Mouse (Mus musculus) MEL (cell line): ENCODE measurements around the gene Rufy3. TPM values are rescaled to one million over a fixed set of nuclear protein-coding genes. Genes with fewer than 3 reads are reported as not detected.

Experiments
- DNase-seq: peaks from one replicate; pipeline ENCODE4 v3.0.0; 2011; ENCODE audit warnings: low read depth, low spot score
- H3K27ac ChIP-seq: 2 replicates; pipeline ENCODE4 v1.5.1; 2012; ENCODE audit warnings: low read depth, mild to moderate bottlenecking, control low read depth, low read length, moderate library complexity; ENCODE audit not compliant: control insufficient read depth
- H3K27me3 ChIP-seq, 2 experiments: fragments of 150-350 bp in 1 of 2; sonication (generic) in 1 of 2; 2 replicates each; pipeline ENCODE4 v1.6.1; 2012; ENCODE audit warnings: low read length in 2 of 2, mild to moderate bottlenecking in 2 of 2, improper control_type of control experiment in 1 of 2, moderate library complexity in 1 of 2; ENCODE audit not compliant: insufficient read depth in 2 of 2, control insufficient read depth in 1 of 2
- H3K36me3 ChIP-seq, 2 experiments: 2 replicates each; pipeline ENCODE4 v1.6.1; 2012 to 2014; ENCODE audit warnings: low read length in 2 of 2, improper control_type of control experiment in 1 of 2, inconsistent platforms in 1 of 2, mild to moderate bottlenecking in 1 of 2; ENCODE audit not compliant: insufficient read depth in 2 of 2, control insufficient read depth in 1 of 2
- H3K4me1 ChIP-seq, 2 experiments: fragments of 150-350 bp in 1 of 2; sonication (generic) in 1 of 2; 2 replicates each; pipeline ENCODE4 v1.6.1; 2012; ENCODE audit warnings: low read length in 2 of 2, improper control_type of control experiment in 1 of 2, mild to moderate bottlenecking in 1 of 2; ENCODE audit not compliant: insufficient read depth in 2 of 2, control insufficient read depth in 1 of 2
- H3K4me3 ChIP-seq, 2 experiments: fragments of 150-350 bp in 1 of 2; sonication (generic) in 1 of 2; 2 replicates each; pipeline ENCODE4 v1.5.1; 2012; ENCODE audit warnings: low read depth in 2 of 2, low read length in 2 of 2, mild to moderate bottlenecking in 2 of 2, moderate library complexity in 2 of 2, control low read depth in 1 of 2, improper control_type of control experiment in 1 of 2; ENCODE audit not compliant: control insufficient read depth in 1 of 2, insufficient read depth in 1 of 2
- H3K79me2 ChIP-seq: 2 replicates; pipeline ENCODE4 v1.6.1; 2012; ENCODE audit warnings: mild to moderate bottlenecking, low read length, moderate library complexity; ENCODE audit not compliant: control insufficient read depth, poor library complexity, insufficient read depth
- H3K9ac ChIP-seq: 2 replicates; pipeline ENCODE4 v1.6.1; 2012; ENCODE audit warnings: low read depth, mild to moderate bottlenecking, control low read depth, low read length, moderate library complexity; ENCODE audit not compliant: control insufficient read depth, poor library complexity, severe bottlenecking
- H3K9me3 ChIP-seq: fragments of 150-350 bp; sonication (generic); replicated peaks from 2 replicates; pipeline ENCODE4 v1.6.1; 2012; ENCODE audit warnings: mild to moderate bottlenecking, low read length, improper control_type of control experiment, moderate library complexity; ENCODE audit not compliant: insufficient read depth
- BHLHE40 ChIP-seq: IDR thresholded peaks from 2 replicates; pipeline ENCODE4 v1.6.1; 2012; ENCODE audit warnings: low read depth, mild to moderate bottlenecking, inconsistent platforms, low read length, improper control_type of control experiment, borderline replicate concordance
- CHD1 ChIP-seq: IDR thresholded peaks from 2 replicates; pipeline ENCODE4 v1.6.1; 2012; ENCODE audit warnings: low read depth, mild to moderate bottlenecking, inconsistent platforms, low read length, improper control_type of control experiment
- CHD2 ChIP-seq: IDR thresholded peaks from 2 replicates; pipeline ENCODE4 v1.6.1; 2011; ENCODE audit warnings: low read length, improper control_type of control experiment
- E2F4 ChIP-seq: IDR thresholded peaks from 2 replicates; pipeline ENCODE4 v1.6.1; 2011; ENCODE audit warnings: low read depth, low read length, improper control_type of control experiment, borderline replicate concordance
- ELF1 ChIP-seq: IDR thresholded peaks from 2 replicates; pipeline ENCODE4 v1.6.1; 2014; ENCODE audit warnings: low read depth, mild to moderate bottlenecking, inconsistent platforms, low read length, improper control_type of control experiment, moderate library complexity
- ETS1 ChIP-seq: IDR thresholded peaks from 2 replicates; pipeline ENCODE4 v1.6.1; 2012; ENCODE audit warnings: low read depth, mild to moderate bottlenecking, inconsistent platforms, low read length, improper control_type of control experiment, moderate library complexity
- GATA1 ChIP-seq: IDR thresholded peaks from 2 replicates; pipeline ENCODE4 v1.6.1; 2011; ENCODE audit warnings: low read depth, low read length, improper control_type of control experiment
- HCFC1 ChIP-seq: IDR thresholded peaks from 2 replicates; pipeline ENCODE4 v1.6.1; 2012; ENCODE audit warnings: low read depth, mild to moderate bottlenecking, inconsistent platforms, low read length, improper control_type of control experiment, moderate library complexity
- KAT2A ChIP-seq: conservative IDR thresholded peaks from 2 replicates; pipeline ENCODE4 v1.6.1; 2012; ENCODE audit warnings: low read depth, low read length, improper control_type of control experiment, inconsistent platforms
- MEF2A ChIP-seq: IDR thresholded peaks from 2 replicates; pipeline ENCODE4 v1.6.1; 2014; ENCODE audit warnings: low read depth, mild to moderate bottlenecking, inconsistent platforms, low read length, improper control_type of control experiment; ENCODE audit not compliant: poor library complexity, insufficient replicate concordance, severe bottlenecking; ENCODE audit errors: extremely low read depth
- MXI1 ChIP-seq: IDR thresholded peaks from 2 replicates; pipeline ENCODE4 v1.6.1; 2011; ENCODE audit warnings: mild to moderate bottlenecking, low read depth, low read length, improper control_type of control experiment
- MYB ChIP-seq: IDR thresholded peaks from 2 replicates; pipeline ENCODE4 v1.6.1; 2011; ENCODE audit warnings: mild to moderate bottlenecking, low read depth, low read length, improper control_type of control experiment
- MYC ChIP-seq: IDR thresholded peaks from 2 replicates; pipeline ENCODE4 v1.6.1; 2011; ENCODE audit warnings: low read depth, mild to moderate bottlenecking, low read length, improper control_type of control experiment, moderate library complexity
- NELFE ChIP-seq: IDR thresholded peaks from 2 replicates; pipeline ENCODE4 v1.6.1; 2011; ENCODE audit warnings: low read depth, low read length, improper control_type of control experiment
- POLR2A ChIP-seq, 2 experiments: IDR thresholded peaks; 2 replicates each; pipeline ENCODE4 v1.6.1; 2011 to 2012; ENCODE audit warnings: low read length in 2 of 2, mild to moderate bottlenecking in 2 of 2, control low read depth in 1 of 2, improper control_type of control experiment in 1 of 2, low read depth in 1 of 2, moderate library complexity in 1 of 2; ENCODE audit not compliant: control insufficient read depth in 1 of 2, insufficient read depth in 1 of 2, poor library complexity in 1 of 2
- POLR2AphosphoS2 ChIP-seq: IDR thresholded peaks from 2 replicates; pipeline ENCODE4 v1.6.1; 2011; ENCODE audit warnings: low read length, improper control_type of control experiment
- POLR2AphosphoS5 ChIP-seq: IDR thresholded peaks from 2 replicates; pipeline ENCODE4 v1.6.1; 2012; ENCODE audit warnings: low read depth, borderline replicate concordance, mild to moderate bottlenecking, inconsistent platforms, low read length, moderate library complexity, mixed read lengths
- RAD21 ChIP-seq: IDR thresholded peaks from 2 replicates; pipeline ENCODE4 v1.6.1; 2011; ENCODE audit warnings: mild to moderate bottlenecking, low read depth, low read length, improper control_type of control experiment
- SIN3A ChIP-seq: IDR thresholded peaks from 2 replicates; pipeline ENCODE4 v1.6.1; 2012; ENCODE audit warnings: low read length, improper control_type of control experiment, inconsistent platforms
- TAL1 ChIP-seq: IDR thresholded peaks from 2 replicates; pipeline ENCODE4 v1.6.1; 2012; ENCODE audit warnings: mild to moderate bottlenecking, inconsistent platforms, low read length, moderate library complexity, mixed read lengths
- UBTF ChIP-seq: IDR thresholded peaks from 2 replicates; pipeline ENCODE4 v1.6.1; 2012; ENCODE audit warnings: low read depth, mild to moderate bottlenecking, inconsistent platforms, low read length, improper control_type of control experiment, moderate library complexity, borderline replicate concordance; ENCODE audit not compliant: insufficient read depth
- USF1 ChIP-seq: IDR thresholded peaks from 2 replicates; pipeline ENCODE4 v1.6.1; 2014; ENCODE audit warnings: low read depth, mild to moderate bottlenecking, inconsistent platforms, low read length, improper control_type of control experiment, moderate library complexity
- USF2 ChIP-seq, 2 experiments: IDR thresholded peaks; 2 replicates each; pipeline ENCODE4 v1.6.1; 2011 to 2012; ENCODE audit warnings: improper control_type of control experiment in 2 of 2, low read length in 2 of 2, borderline replicate concordance in 1 of 2, inconsistent platforms in 1 of 2, low read depth in 1 of 2, mild to moderate bottlenecking in 1 of 2; ENCODE audit not compliant: insufficient read depth in 1 of 2
- polyA plus RNA-seq, 2 experiments: library from polyadenylated mRNA; stranded (reverse) in 1 of 2; unstranded in 1 of 2; fragments of >175 nt in 1 of 2; fragments of >200 nt in 1 of 2; gene quantifications; 2 replicates each; pipeline versions ENCODE4 v1.2.1 to v1.2.4; 2012; ENCODE audit warnings: low replicate concordance in 2 of 2, low read depth in 1 of 2; ENCODE audit not compliant: insufficient read length in 2 of 2, insufficient read depth in 1 of 2, missing spikeins in 1 of 2
- total RNA-seq: library from RNA; depleted of rRNA; stranded (reverse); fragments of 300-350 nt; gene quantifications from 2 replicates; pipeline ENCODE4 v1.2.3, GENCODE M21; 2012

Gene Rufy3
- total and polyA plus RNA-seq, 3 experiments = 3.2 to 5.7 TPM; not detected in 1

GRCm38 (mm10) chr5:88569541-88569940, 4.7 kb downstream of the Rufy3 start:
- no peaks in the 10 kb centered on the region for H3K9me3 ChIP-seq
- peaks cover 3 to 5% of the 10 kb centered on the region in 2 experiments; a peak in 3 of 4 replicates for H3K4me1 ChIP-seq
- H3K36me3 ChIP-seq = peaks cover 0 to 6% of the 10 kb centered on the region in 2 experiments; a peak in 2 of 4 replicates
- no peak for DNase-seq
- H3K9ac ChIP-seq = no peak overlapping the region
- no peak overlapping the region for H3K27ac ChIP-seq
- peaks cover 3% of the 10 kb centered on the region; the same call in 1 of the 2 replicates for H3K79me2 ChIP-seq
- H3K27me3 ChIP-seq = no peaks in the 10 kb centered on the region
- TF ChIP-seq USF2 (IDR thresholded peaks at IDR 0.05; ENCODE audit: borderline replicate concordance in 1 of 2, insufficient read depth in 1 of 2, low read depth in 1 of 2, low read length in 2 of 2) (no peak), POLR2AphosphoS5 (no peak), POLR2A (IDR thresholded peaks at IDR 0.05; ENCODE audit: control insufficient read depth in 1 of 2, insufficient read depth in 1 of 2, low read depth in 1 of 2, low read length in 2 of 2, poor library complexity in 1 of 2) (no peak), MYB (no peak), UBTF (no peak), POLR2AphosphoS2 (no peak), TAL1 (no peak), KAT2A (no peak)
- H3K4me3 ChIP-seq = no peak overlapping the region

- no peak overlapping the region for H3K4me3 ChIP-seq
- H3K79me2 ChIP-seq = no peaks in the 10 kb centered on the region
- no peak overlapping the region for H3K9ac ChIP-seq
- no peak for TF ChIP-seq HCFC1
- TF ChIP-seq POLR2AphosphoS2 = no peak
- no peak for TF ChIP-seq BHLHE40
- TF ChIP-seq MXI1 = no peak
- no peak for TF ChIP-seq MYC
- no peak for TF ChIP-seq RAD21
- no peak for TF ChIP-seq E2F4
- TF ChIP-seq POLR2A (IDR thresholded peaks at IDR 0.05; ENCODE audit: control insufficient read depth in 1 of 2, insufficient read depth in 1 of 2, low read depth in 1 of 2, low read length in 2 of 2, poor library complexity in 1 of 2) = no peak
- TF ChIP-seq SIN3A = no peak
- TF ChIP-seq CHD2 = no peak
- no peak for TF ChIP-seq MEF2A
- TF ChIP-seq USF1 = no peak
- TF ChIP-seq CHD1 = no peak
- TF ChIP-seq ETS1 = no peak
- TF ChIP-seq TAL1 = no peak
- no peak for TF ChIP-seq USF2 (IDR thresholded peaks at IDR 0.05; ENCODE audit: borderline replicate concordance in 1 of 2, insufficient read depth in 1 of 2, low read depth in 1 of 2, low read length in 2 of 2)
- no peak for TF ChIP-seq ELF1
- TF ChIP-seq GATA1 = no peak
- no peak for TF ChIP-seq NELFE
- DNase-seq = no peak
- no peaks in the 10 kb centered on the region for H3K36me3 ChIP-seq
- no peak overlapping the region for H3K27ac ChIP-seq
- no peaks in the 10 kb centered on the region for H3K27me3 ChIP-seq
- H3K9me3 ChIP-seq = no peaks in the 10 kb centered on the region
- no peaks in the 10 kb centered on the region for H3K4me1 ChIP-seq
Measured at GRCm38 (mm10) chr5:88574829-88575228, 10.0 kb downstream of the Rufy3 start.
